Mouse (Mus musculus) brain, embryonic 14.5 days (tissue): ENCODE measurements around the gene Dld.

Source experiments
- CTCF ChIP-seq: fragments of 200-500 bp; IDR thresholded peaks from 2 replicates; pipeline ENCODE4 v1.5.1; 2012; ENCODE audit warnings: inconsistent platforms, mild to moderate bottlenecking, moderate library complexity, borderline replicate concordance; ENCODE audit not compliant: insufficient read depth, insufficient read length; ENCODE audit errors: extremely low read depth
- POLR2A ChIP-seq: fragments of 200-500 bp; IDR thresholded peaks from 2 replicates; pipeline ENCODE4 v1.6.1; 2012; ENCODE audit warnings: mild to moderate bottlenecking, inconsistent platforms, borderline replicate concordance; ENCODE audit not compliant: poor library complexity, insufficient read depth, insufficient read length, severe bottlenecking; ENCODE audit errors: extremely low read depth

DNA sequence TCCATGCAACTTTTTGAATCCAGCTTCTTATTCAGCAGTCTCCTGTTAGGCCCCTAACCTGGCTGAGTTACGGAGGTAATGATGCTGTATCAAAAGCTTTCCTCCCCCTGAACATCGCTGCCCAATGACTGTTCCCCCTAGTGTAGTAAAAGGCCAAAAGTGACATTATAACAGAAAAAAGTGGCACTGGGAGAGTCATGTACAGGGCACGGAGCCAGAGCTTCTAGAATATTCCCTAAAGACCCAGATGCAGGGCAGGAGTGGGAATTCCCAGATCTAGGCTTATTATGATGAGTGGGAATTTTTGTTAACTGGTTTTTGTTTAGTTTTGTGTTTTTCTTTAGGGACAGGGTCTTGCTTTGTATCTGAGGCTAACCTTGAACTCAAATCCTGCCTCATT, 52.1 kb downstream of the Dld start:
- TF ChIP-seq POLR2A, result no peak
- no peak for TF ChIP-seq CTCF
